ENCODE assay signal across 8 mouse cellular contexts in the genomic region with DNA sequence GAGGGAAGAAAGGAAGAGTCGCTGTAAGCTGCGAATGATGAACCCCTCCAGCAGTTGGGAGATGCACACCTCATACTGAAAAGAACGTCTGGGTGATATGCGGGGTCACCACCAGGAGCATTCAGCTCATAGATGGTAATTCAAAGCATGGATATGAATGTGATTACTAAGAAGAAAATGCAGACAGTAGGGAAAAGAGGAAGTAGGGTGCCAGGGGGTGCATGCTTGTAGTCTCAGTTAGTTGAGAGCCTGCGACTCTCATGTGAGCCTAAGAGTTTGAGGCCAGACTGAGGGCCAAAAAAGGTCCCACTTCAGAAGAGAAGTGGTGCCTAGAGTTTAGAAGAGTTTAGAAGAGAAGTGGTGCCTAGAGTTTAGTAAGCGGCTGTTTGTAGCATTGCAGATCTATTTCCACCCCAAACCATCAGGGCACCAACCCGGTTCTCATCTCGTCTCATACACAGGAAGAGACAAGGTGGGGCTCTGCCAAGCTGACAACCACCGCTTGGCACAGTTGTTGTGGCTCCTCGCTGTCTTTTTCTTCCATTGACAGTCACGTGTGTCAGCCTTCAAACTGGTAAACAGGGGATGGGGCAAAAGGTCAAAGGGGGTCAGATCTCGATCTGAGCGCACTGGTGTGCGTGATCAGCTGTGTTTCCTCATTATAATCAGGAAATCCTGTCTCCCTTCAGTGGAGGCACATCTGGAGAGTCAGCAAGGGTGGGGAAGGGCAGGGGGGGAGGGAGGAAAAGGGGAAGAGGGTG. TPM values are rescaled to one million over a fixed set of nuclear protein-coding genes. Genes with fewer than 3 reads are reported as not detected.
DNase-seq lines count a peak whose midpoint lies in the region; ATAC-seq and TF ChIP-seq lines count a peak whose summit lies in the region.

No protein-coding gene starts in this region.

- no peak for TF ChIP-seq POLR2A in MEL (IDR thresholded peaks at IDR 0.05; ENCODE audit: control insufficient read depth in 1 of 2, insufficient read depth in 1 of 2, low read depth in 1 of 2, low read length in 2 of 2, poor library complexity in 1 of 2)

- peak; percentile 14 to 33; a peak in 3 of 4 replicates for TF ChIP-seq EP300 in MEL (IDR thresholded peaks at IDR 0.05; ENCODE audit: low read depth in 1 of 2, low read length in 2 of 2)

- no peaks in the 10 kb centered on the region for H3K9me3 ChIP-seq in MEL (replicated peaks; ENCODE audit: insufficient read depth, low read length)
- no peaks in the 10 kb centered on the region for H3K9me3 ChIP-seq in liver, embryonic 13.5 days (replicated peaks)
- no peaks in the 10 kb centered on the region for H3K9me3 ChIP-seq in midbrain, embryonic 11.5 days (ENCODE audit: control insufficient read depth, low read length)
- H3K9me3 ChIP-seq in forebrain, embryonic 10.5 days, result no peaks in the 10 kb centered on the region

- peaks cover 2 to 13% of the 10 kb centered on the region in 2 experiments; a peak in 2 of 4 replicates for H3K4me1 ChIP-seq in MEL (ENCODE audit: control insufficient read depth in 1 of 2, insufficient read depth in 2 of 2, low read length in 2 of 2)
- H3K4me1 ChIP-seq in liver, embryonic 13.5 days (replicated peaks), result peaks cover 12% of the 10 kb centered on the region
- H3K4me1 ChIP-seq in midbrain, embryonic 11.5 days (ENCODE audit: control insufficient read depth, insufficient read depth, low read length), result no peaks in the 10 kb centered on the region
- H3K4me1 ChIP-seq in forebrain, embryonic 10.5 days, result peaks cover 6% of the 10 kb centered on the region; the same call in 1 of the 2 replicates

- peak; percentile 89 for DNase-seq in MEL (ENCODE audit: low read depth, low spot score)
- DNase-seq in embryo, embryonic 10.5 days (ENCODE audit: low spot score), result peak; percentile 18
- no peak for DNase-seq in liver, embryonic 13.5 days
- peak; percentile 62 for DNase-seq in spleen, adult 12 weeks (ENCODE audit: low spot score)
- DNase-seq in cerebellum, postnatal 10 days, result no peak
- DNase-seq in midbrain, embryonic 11.5 days (ENCODE audit: low spot score, missing footprints), result no peak
- no peak for DNase-seq in cerebellum, adult 9-10 months
- DNase-seq in forebrain, embryonic 10.5 days (ENCODE audit: extremely low spot score, low spot score), result no peak

- peak; percentile 31; the same call in 1 of the 2 replicates for ATAC-seq in liver, embryonic 13.5 days (ENCODE audit: low read depth)
- ATAC-seq in midbrain, embryonic 11.5 days (ENCODE audit: low FRiP score), result no peak

- WGBS in liver, embryonic 13.5 days (ENCODE audit: insufficient replicate concordance), result 26% methylated on average over 14 of the region's 14 CpGs
- 79% methylated on average over 14 of the region's 14 CpGs for WGBS in midbrain, embryonic 11.5 days
- WGBS in forebrain, embryonic 10.5 days, result 75% methylated on average over 14 of the region's 14 CpGs

- H3K36me3 ChIP-seq in MEL (ENCODE audit: control insufficient read depth in 1 of 2, insufficient read depth in 2 of 2, low read length in 2 of 2), result peaks cover 0 to 10% of the 10 kb centered on the region in 2 experiments; a peak in 2 of 4 replicates
- no peaks in the 10 kb centered on the region for H3K36me3 ChIP-seq in liver, embryonic 13.5 days
- H3K36me3 ChIP-seq in midbrain, embryonic 11.5 days (ENCODE audit: control insufficient read depth, insufficient read depth, low read length), result no peaks in the 10 kb centered on the region
- H3K36me3 ChIP-seq in forebrain, embryonic 10.5 days (replicated peaks), result no peaks in the 10 kb centered on the region

- H3K27me3 ChIP-seq in MEL (ENCODE audit: control insufficient read depth in 1 of 2, insufficient read depth in 2 of 2, low read length in 2 of 2), result no peaks in the 10 kb centered on the region
- no peaks in the 10 kb centered on the region for H3K27me3 ChIP-seq in liver, embryonic 13.5 days
- H3K27me3 ChIP-seq in midbrain, embryonic 11.5 days (ENCODE audit: control insufficient read depth, insufficient read depth, low read length), result no peaks in the 10 kb centered on the region
- H3K27me3 ChIP-seq in forebrain, embryonic 10.5 days (ENCODE audit: poor library complexity, severe bottlenecking), result no peaks in the 10 kb centered on the region

- peak overlapping the region; percentile 32 for H3K9ac ChIP-seq in MEL (ENCODE audit: control insufficient read depth, low read depth, low read length, poor library complexity, severe bottlenecking)
- H3K9ac ChIP-seq in liver, embryonic 13.5 days, result no peak overlapping the region
- no peak overlapping the region for H3K9ac ChIP-seq in midbrain, embryonic 11.5 days (ENCODE audit: low read length)

- no peak for TF ChIP-seq RAD21 in MEL (IDR thresholded peaks at IDR 0.05; ENCODE audit: low read depth, low read length)

- peak overlapping the region; percentile 35 to 49; a peak in 3 of 4 replicates for H3K4me3 ChIP-seq in MEL (ENCODE audit: control insufficient read depth in 1 of 2, insufficient read depth in 1 of 2, low read depth in 2 of 2, low read length in 2 of 2)
- no peak overlapping the region for H3K4me3 ChIP-seq in liver, embryonic 13.5 days (replicated peaks)
- H3K4me3 ChIP-seq in midbrain, embryonic 11.5 days (ENCODE audit: low read depth, low read length), result no peak overlapping the region
- no peak overlapping the region for H3K4me3 ChIP-seq in forebrain, embryonic 10.5 days

- no peak for TF ChIP-seq CTCF in MEL (IDR thresholded peaks at IDR 0.05 in 2 of 3, conservative IDR thresholded peaks at IDR 0.05 in 1 of 3; ENCODE audit: control insufficient read depth in 1 of 3, insufficient read depth in 1 of 3, low read depth in 2 of 3, low read length in 3 of 3, poor library complexity in 1 of 3, severe bottlenecking in 1 of 3)

- H3K27ac ChIP-seq in MEL (ENCODE audit: control insufficient read depth, low read depth, low read length), result peak overlapping the region; percentile 86
- H3K27ac ChIP-seq in liver, embryonic 13.5 days, result no peak overlapping the region
- no peak overlapping the region for H3K27ac ChIP-seq in midbrain, embryonic 11.5 days (ENCODE audit: low read depth, low read length)
- no peak overlapping the region for H3K27ac ChIP-seq in forebrain, embryonic 10.5 days

- no peaks in the 10 kb centered on the region for H3K79me2 ChIP-seq in MEL (ENCODE audit: control insufficient read depth, insufficient read depth, low read length, poor library complexity)

- H3K4me2 ChIP-seq in liver, embryonic 13.5 days, result no peak overlapping the region
- H3K4me2 ChIP-seq in midbrain, embryonic 11.5 days, result no peak overlapping the region

TF ChIP-seq in MEL, 35 proteins besides CTCF, POLR2A, EP300 and RAD21:
- TF ChIP-seq MYC (IDR thresholded peaks at IDR 0.05; ENCODE audit: low read depth, low read length) (0 out of 2 replicates have a peak, but pooled peaks have one; percentile 57), MXI1 (IDR thresholded peaks at IDR 0.05; ENCODE audit: low read depth, low read length) (peak; percentile 71; the same call in 1 of the 2 replicates), USF1 (IDR thresholded peaks at IDR 0.05; ENCODE audit: low read depth, low read length) (peak; percentile 78), ETS1 (IDR thresholded peaks at IDR 0.05; ENCODE audit: low read depth, low read length) (peak; percentile 84), USF2 (IDR thresholded peaks at IDR 0.05; ENCODE audit: borderline replicate concordance in 1 of 2, insufficient read depth in 1 of 2, low read depth in 1 of 2, low read length in 2 of 2) (no peak), ZC3H11A (IDR thresholded peaks at IDR 0.05; ENCODE audit: low read depth, low read length) (no peak), JUND (IDR thresholded peaks at IDR 0.05; ENCODE audit: low read depth, low read length) (no peak), RCOR1 (IDR thresholded peaks at IDR 0.05; ENCODE audit: low read depth, low read length) (no peak), ZNF384 (IDR thresholded peaks at IDR 0.05; ENCODE audit: low read depth, low read length) (no peak), MAX (IDR thresholded peaks at IDR 0.05; ENCODE audit: low read length) (peak; percentile 78), ELF1 (IDR thresholded peaks at IDR 0.05; ENCODE audit: low read depth, low read length) (peak; percentile 33; the same call in 1 of the 2 replicates), BHLHE40 (IDR thresholded peaks at IDR 0.05; ENCODE audit: borderline replicate concordance, low read depth, low read length) (peak; percentile 67), NELFE (IDR thresholded peaks at IDR 0.05; ENCODE audit: low read depth, low read length) (no peak), GABPA (IDR thresholded peaks at IDR 0.05; ENCODE audit: low read depth, low read length) (no peak), CHD2 (IDR thresholded peaks at IDR 0.05; ENCODE audit: low read length) (no peak; the same call in 1 of the 2 replicates), TCF12 (IDR thresholded peaks at IDR 0.05; ENCODE audit: low read depth, low read length) (peak; percentile 37; the same call in 1 of the 2 replicates), SIN3A (IDR thresholded peaks at IDR 0.05; ENCODE audit: low read length) (peak; percentile 37; the same call in 1 of the 2 replicates), HCFC1 (IDR thresholded peaks at IDR 0.05; ENCODE audit: low read depth, low read length) (no peak), POLR2AphosphoS5 (IDR thresholded peaks at IDR 0.05; ENCODE audit: borderline replicate concordance, low read depth, low read length) (no peak), MAZ (IDR thresholded peaks at IDR 0.05; ENCODE audit: low read depth, low read length) (peak; percentile 81), NRF1 (IDR thresholded peaks at IDR 0.05; ENCODE audit: insufficient read depth, low read depth, low read length, poor library complexity, severe bottlenecking) (no peak), MYB (IDR thresholded peaks at IDR 0.05; ENCODE audit: low read depth, low read length) (no peak), GATA1 (IDR thresholded peaks at IDR 0.05; ENCODE audit: low read depth, low read length) (no peak)

RNA-seq across cellular contexts. Expression of a gene that starts 32.4 kb away (rescaled TPM):
- 0.08 and 0.10 TPM in 2 replicates for total RNA-seq in MEL (2012; rRNA removed)
- under 1 TPM in 1 of 2 experiments, not detected in 1; 0.13 TPM for polyA plus RNA-seq in MEL (2012; ENCODE audit: insufficient read depth in 1 of 2, insufficient read length in 2 of 2, low read depth in 1 of 2, low replicate concordance in 2 of 2, missing spikeins in 1 of 2)
- 7.5 and 10.7 TPM in 2 replicates for polyA plus RNA-seq in liver, embryonic 13.5 days (2015; fragmentation: Nextera tagmentation; extraction: Ambion mirVana)
- polyA plus RNA-seq in midbrain, embryonic 11.5 days (2014; fragmentation: Nextera tagmentation; extraction: Ambion mirVana), result 16.6 and 17.9 TPM in 2 replicates
- polyA plus RNA-seq in forebrain, embryonic 10.5 days (2016; fragmentation: Nextera tagmentation; extraction: Ambion mirVana), result 25.4 and 27.2 TPM in 2 replicates

Comparison
In these comparisons a context has a peak if more than half of its experiments do, and no peak if none do; other contexts are left out.
1. DNase-seq: peak in MEL (single experiment), embryo, embryonic 10.5 days (single experiment) and spleen, adult 12 weeks (single experiment); none in liver, embryonic 13.5 days (single experiment), cerebellum, postnatal 10 days (0 of 2), midbrain, embryonic 11.5 days (single experiment), cerebellum, adult 9-10 months (single experiment) and forebrain, embryonic 10.5 days (single experiment).
2. H3K4me3 ChIP-seq: peak in MEL (2 of 2); none in liver, embryonic 13.5 days (single experiment), midbrain, embryonic 11.5 days (single experiment) and forebrain, embryonic 10.5 days (single experiment).